Mouse (Mus musculus): ENCODE data around the gene Ppm1e. TPM values are rescaled to one million over a fixed set of nuclear protein-coding genes. Genes with fewer than 3 reads are reported as not detected.
"Not testable (repeated sequence)": the region's sequence is repeated elsewhere in the genome, so short reads cannot be mapped to it uniquely, and the experiment has no call there.

Gene Ppm1e
- polyA plus RNA-seq, 1 experiment from 2014 or later: 15.1 TPM

GRCm38 (mm10) chr11:87268803-87269202, 90.0 kb downstream of the Ppm1e start:
- Histone ChIP-seq H3K27me3 (ENCODE audit: control insufficient read depth, insufficient read depth, low read length) (no peaks in the 10 kb centered on the region), H3K9ac (ENCODE audit: low read depth, low read length) (no peak overlapping the region), H3K27ac (ENCODE audit: low read depth, low read length) (no peak overlapping the region), H3K4me3 (ENCODE audit: low read depth, low read length) (no peak overlapping the region), H3K36me3 (ENCODE audit: control insufficient read depth, insufficient read depth, low read length) (no peaks in the 10 kb centered on the region), H3K9me3 (ENCODE audit: control insufficient read depth, low read length) (no peaks in the 10 kb centered on the region), H3K4me2 (replicated peaks; ENCODE audit: low read depth, low read length) (no peak overlapping the region), H3K4me1 (replicated peaks; ENCODE audit: control insufficient read depth, insufficient read depth, low read length) (no peaks in the 10 kb centered on the region)
- ATAC-seq (ENCODE audit: low FRiP score) (no peak), DNase-seq (ENCODE audit: low spot score) (no peak)
- WGBS: 83% methylated on average over 2 of the region's 2 CpGs

- WGBS: 80% methylated on average over 4 of the region's 4 CpGs
- Histone ChIP-seq H3K27ac (ENCODE audit: low read depth, low read length) (no peak overlapping the region), H3K9ac (ENCODE audit: low read depth, low read length) (no peak overlapping the region), H3K4me1 (replicated peaks; ENCODE audit: control insufficient read depth, insufficient read depth, low read length) (no peaks in the 10 kb centered on the region), H3K36me3 (ENCODE audit: control insufficient read depth, insufficient read depth, low read length) (no peaks in the 10 kb centered on the region), H3K9me3 (ENCODE audit: control insufficient read depth, low read length) (no peaks in the 10 kb centered on the region), H3K4me3 (ENCODE audit: low read depth, low read length) (no peak overlapping the region), H3K27me3 (ENCODE audit: control insufficient read depth, insufficient read depth, low read length) (no peaks in the 10 kb centered on the region), H3K4me2 (replicated peaks; ENCODE audit: low read depth, low read length) (no peak overlapping the region)
- no peak for DNase-seq (ENCODE audit: low spot score)
- no peak for ATAC-seq (ENCODE audit: low FRiP score)
Measured at GRCm38 (mm10) chr11:87266246-87266645, 92.6 kb downstream of the Ppm1e start.

- Histone ChIP-seq H3K27ac (ENCODE audit: low read depth, low read length) (no peak overlapping the region), H3K9me3 (ENCODE audit: control insufficient read depth, low read length) (no peaks in the 10 kb centered on the region), H3K36me3 (ENCODE audit: control insufficient read depth, insufficient read depth, low read length) (no peaks in the 10 kb centered on the region), H3K9ac (ENCODE audit: low read depth, low read length) (no peak overlapping the region), H3K4me3 (ENCODE audit: low read depth, low read length) (no peak overlapping the region), H3K4me2 (replicated peaks; ENCODE audit: low read depth, low read length) (no peak overlapping the region), H3K4me1 (replicated peaks; ENCODE audit: control insufficient read depth, insufficient read depth, low read length) (no peaks in the 10 kb centered on the region), H3K27me3 (ENCODE audit: control insufficient read depth, insufficient read depth, low read length) (no peaks in the 10 kb centered on the region)
- ATAC-seq (ENCODE audit: low FRiP score) (no peak), DNase-seq (ENCODE audit: low spot score) (peak; percentile 36)
- 19% methylated on average over 7 of the region's 7 CpGs for WGBS
Measured at GRCm38 (mm10) chr11:87263946-87264345, 94.9 kb downstream of the Ppm1e start.

GRCm38 (mm10) chr11:87261705-87262104, 97.1 kb downstream of the Ppm1e start:
- not testable (repeated sequence) for H3K4me2 ChIP-seq (replicated peaks; ENCODE audit: low read depth, low read length); H3K27ac ChIP-seq (ENCODE audit: low read depth, low read length); H3K4me1 ChIP-seq (replicated peaks; ENCODE audit: control insufficient read depth, insufficient read depth, low read length)

GRCm38 (mm10) chr11:87259792-87260191, 99.0 kb downstream of the Ppm1e start:
- no peak overlapping the region for H3K27ac ChIP-seq (ENCODE audit: low read depth, low read length)
- ATAC-seq (ENCODE audit: low FRiP score) (no peak), DNase-seq (ENCODE audit: low spot score) (no peak)
- 88% methylated on average over 10 of the region's 10 CpGs for WGBS
- H3K9ac ChIP-seq (ENCODE audit: low read depth, low read length): no peak overlapping the region
- H3K4me2 ChIP-seq (replicated peaks; ENCODE audit: low read depth, low read length): no peak overlapping the region
- no peaks in the 10 kb centered on the region for H3K36me3 ChIP-seq (ENCODE audit: control insufficient read depth, insufficient read depth, low read length)
- H3K4me1 ChIP-seq (replicated peaks; ENCODE audit: control insufficient read depth, insufficient read depth, low read length): no peaks in the 10 kb centered on the region
- no peaks in the 10 kb centered on the region for H3K27me3 ChIP-seq (ENCODE audit: control insufficient read depth, insufficient read depth, low read length)
- no peaks in the 10 kb centered on the region for H3K9me3 ChIP-seq (ENCODE audit: control insufficient read depth, low read length)
- no peak overlapping the region for H3K4me3 ChIP-seq (ENCODE audit: low read depth, low read length)

More at GRCm38 (mm10) chr11:87261705-87262104, 97.1 kb downstream of the Ppm1e start:
- DNase-seq (ENCODE audit: low spot score); H3K27me3 ChIP-seq (ENCODE audit: control insufficient read depth, insufficient read depth, low read length); H3K9ac ChIP-seq (ENCODE audit: low read depth, low read length); H3K36me3 ChIP-seq (ENCODE audit: control insufficient read depth, insufficient read depth, low read length); ATAC-seq (ENCODE audit: low FRiP score); H3K9me3 ChIP-seq (ENCODE audit: control insufficient read depth, low read length); H3K4me3 ChIP-seq (ENCODE audit: low read depth, low read length): not testable (repeated sequence)
- WGBS: 80% methylated on average over 4 of the region's 4 CpGs

- H3K4me3 ChIP-seq (ENCODE audit: low read depth, low read length): no peak overlapping the region
- H3K4me1 ChIP-seq (replicated peaks; ENCODE audit: control insufficient read depth, insufficient read depth, low read length): no peaks in the 10 kb centered on the region
- no peak overlapping the region for H3K9ac ChIP-seq (ENCODE audit: low read depth, low read length)
- no peak for ATAC-seq (ENCODE audit: low FRiP score)
- no peaks in the 10 kb centered on the region for H3K36me3 ChIP-seq (ENCODE audit: control insufficient read depth, insufficient read depth, low read length)
- no peaks in the 10 kb centered on the region for H3K27me3 ChIP-seq (ENCODE audit: control insufficient read depth, insufficient read depth, low read length)
- H3K27ac ChIP-seq (ENCODE audit: low read depth, low read length): no peak overlapping the region
- no peaks in the 10 kb centered on the region for H3K9me3 ChIP-seq (ENCODE audit: control insufficient read depth, low read length)
- H3K4me2 ChIP-seq (replicated peaks; ENCODE audit: low read depth, low read length): no peak overlapping the region
- no peak for DNase-seq (ENCODE audit: low spot score)
- 91% methylated on average over 5 of the region's 5 CpGs for WGBS
Measured at GRCm38 (mm10) chr11:87257282-87257681, 101.5 kb downstream of the Ppm1e start.

GRCm38 (mm10) chr11:87254149-87254548, 104.7 kb downstream of the Ppm1e start:
- Histone ChIP-seq H3K4me2 (replicated peaks; ENCODE audit: low read depth, low read length) (no peak overlapping the region), H3K9ac (ENCODE audit: low read depth, low read length) (no peak overlapping the region), H3K4me3 (ENCODE audit: low read depth, low read length) (no peak overlapping the region), H3K27ac (ENCODE audit: low read depth, low read length) (no peak overlapping the region), H3K4me1 (replicated peaks; ENCODE audit: control insufficient read depth, insufficient read depth, low read length) (no peaks in the 10 kb centered on the region), H3K36me3 (ENCODE audit: control insufficient read depth, insufficient read depth, low read length) (no peaks in the 10 kb centered on the region), H3K27me3 (ENCODE audit: control insufficient read depth, insufficient read depth, low read length) (no peaks in the 10 kb centered on the region), H3K9me3 (ENCODE audit: control insufficient read depth, low read length) (no peaks in the 10 kb centered on the region)
- 62% methylated on average over 5 of the region's 5 CpGs for WGBS
- no peak for ATAC-seq (ENCODE audit: low FRiP score)
- DNase-seq (ENCODE audit: low spot score): peak; percentile 21

GRCm38 (mm10) chr11:87253294-87253693, 105.5 kb downstream of the Ppm1e start:
- H3K4me3 ChIP-seq (ENCODE audit: low read depth, low read length): no peak overlapping the region
- H3K36me3 ChIP-seq (ENCODE audit: control insufficient read depth, insufficient read depth, low read length): no peaks in the 10 kb centered on the region
- no peaks in the 10 kb centered on the region for H3K4me1 ChIP-seq (replicated peaks; ENCODE audit: control insufficient read depth, insufficient read depth, low read length)
- ATAC-seq (ENCODE audit: low FRiP score): no peak
- no peak overlapping the region for H3K9ac ChIP-seq (ENCODE audit: low read depth, low read length)
- H3K27me3 ChIP-seq (ENCODE audit: control insufficient read depth, insufficient read depth, low read length): no peaks in the 10 kb centered on the region
- no peak overlapping the region for H3K4me2 ChIP-seq (replicated peaks; ENCODE audit: low read depth, low read length)
- no peak overlapping the region for H3K27ac ChIP-seq (ENCODE audit: low read depth, low read length)
- DNase-seq (ENCODE audit: low spot score): no peak
- no peaks in the 10 kb centered on the region for H3K9me3 ChIP-seq (ENCODE audit: control insufficient read depth, low read length)
- WGBS: 92% methylated on average over 6 of the region's 6 CpGs

- Histone ChIP-seq H3K27me3 (ENCODE audit: control insufficient read depth, insufficient read depth, low read length) (no peaks in the 10 kb centered on the region), H3K4me3 (ENCODE audit: low read depth, low read length) (no peak overlapping the region), H3K36me3 (ENCODE audit: control insufficient read depth, insufficient read depth, low read length) (no peaks in the 10 kb centered on the region), H3K9me3 (ENCODE audit: control insufficient read depth, low read length) (no peaks in the 10 kb centered on the region), H3K4me1 (replicated peaks; ENCODE audit: control insufficient read depth, insufficient read depth, low read length) (no peaks in the 10 kb centered on the region), H3K9ac (ENCODE audit: low read depth, low read length) (no peak overlapping the region), H3K27ac (ENCODE audit: low read depth, low read length) (no peak overlapping the region), H3K4me2 (replicated peaks; ENCODE audit: low read depth, low read length) (no peak overlapping the region)
- WGBS: 72% methylated on average over 6 of the region's 6 CpGs
- ATAC-seq (ENCODE audit: low FRiP score) (no peak), DNase-seq (ENCODE audit: low spot score) (no peak)
Measured at GRCm38 (mm10) chr11:87250132-87250531, 108.7 kb downstream of the Ppm1e start.
